Mouse (Mus musculus) intestine, embryonic 15.5 days (tissue): ENCODE measurements around the gene Slc16a14. TPM values are rescaled to one million over a fixed set of nuclear protein-coding genes. Genes with fewer than 3 reads are reported as not detected.

Experiments
- ATAC-seq: fragments of 200-750 bp; cut with Nextera tagmentation; 2 replicates; pipeline ENCODE4 v1.8.0; 2017; ENCODE audit warnings: moderate TSS enrichment, moderate library complexity
- H3K27ac ChIP-seq: fragments of 300-500 bp; sonication (generic); 2 replicates; pipeline ENCODE4 v1.5.1; 2015; ENCODE audit warnings: mild to moderate bottlenecking, inconsistent platforms
- H3K27me3 ChIP-seq: fragments of 300-500 bp; sonication (generic); replicated peaks from 2 replicates; pipeline ENCODE4 v1.6.1; 2015; ENCODE audit warnings: inconsistent platforms
- H3K36me3 ChIP-seq: fragments of 300-500 bp; sonication (generic); 2 replicates; pipeline ENCODE4 v1.6.1; 2015; ENCODE audit warnings: inconsistent platforms
- H3K4me1 ChIP-seq: fragments of 300-500 bp; sonication (generic); replicated peaks from 2 replicates; pipeline ENCODE4 v1.6.1; 2015; ENCODE audit warnings: inconsistent platforms
- H3K4me2 ChIP-seq: fragments of 300-500 bp; sonication (generic); replicated peaks from 2 replicates; pipeline ENCODE4 v1.6.1; 2015; ENCODE audit warnings: mild to moderate bottlenecking, inconsistent platforms
- H3K4me3 ChIP-seq: fragments of 300-500 bp; sonication (generic); replicated peaks from 2 replicates; pipeline ENCODE4 v1.5.1; 2015; ENCODE audit warnings: inconsistent platforms
- H3K9ac ChIP-seq: fragments of 300-500 bp; sonication (generic); 2 replicates; pipeline ENCODE4 v1.6.1; 2015; ENCODE audit warnings: inconsistent platforms
- H3K9me3 ChIP-seq: fragments of 300-500 bp; sonication (generic); 2 replicates; pipeline ENCODE4 v1.6.1; 2016; ENCODE audit warnings: inconsistent platforms
- WGBS: fragments of 180-500 bp; shearing (Covaris S2); methylation state at CpG from one replicate; pipeline ENCODE4 v1.1.7; 2015; 5-methylcytosine and 5-hydroxymethylcytosine counted together
- polyA plus RNA-seq: library from polyadenylated mRNA; unstranded; fragments of >200 nt; fragmentation: Nextera tagmentation; extraction: Ambion mirVana; gene quantifications from 2 replicates; pipeline ENCODE4 v1.2.1, GENCODE M21; 2015

Gene Slc16a14
- polyA plus RNA-seq, 1 experiment from 2014 or later = 0.23 TPM

- H3K4me2 ChIP-seq = no peak overlapping the region
- no peak overlapping the region for H3K27ac ChIP-seq
- 90% methylated on average over 6 of the region's 6 CpGs for WGBS
- H3K27me3 ChIP-seq = no peaks in the 10 kb centered on the region
- no peaks in the 10 kb centered on the region for H3K4me1 ChIP-seq
- H3K36me3 ChIP-seq = no peaks in the 10 kb centered on the region
- no peak overlapping the region for H3K4me3 ChIP-seq
- ATAC-seq = no peak
- H3K9ac ChIP-seq = no peak overlapping the region
- H3K9me3 ChIP-seq = no peaks in the 10 kb centered on the region
Observed at GRCm38 (mm10) chr1:84899156-84899555, 35.8 kb downstream of the Slc16a14 start.

- no peak overlapping the region for H3K9ac ChIP-seq
- no peaks in the 10 kb centered on the region for H3K27me3 ChIP-seq
- no peak overlapping the region for H3K4me2 ChIP-seq
- no peak for ATAC-seq
- no peaks in the 10 kb centered on the region for H3K36me3 ChIP-seq
- H3K4me3 ChIP-seq = no peak overlapping the region
- 89% methylated on average over 6 of the region's 6 CpGs for WGBS
- no peak overlapping the region for H3K27ac ChIP-seq
- H3K4me1 ChIP-seq = no peaks in the 10 kb centered on the region
- no peaks in the 10 kb centered on the region for H3K9me3 ChIP-seq
Observed at GRCm38 (mm10) chr1:84897364-84897763, 37.6 kb downstream of the Slc16a14 start.

GRCm38 (mm10) chr1:84891746-84892145 lies 43.2 kb downstream of the Slc16a14 start:
- no peaks in the 10 kb centered on the region for H3K27me3 ChIP-seq
- no peaks in the 10 kb centered on the region for H3K9me3 ChIP-seq
- H3K4me2 ChIP-seq = no peak overlapping the region
- no peaks in the 10 kb centered on the region for H3K36me3 ChIP-seq
- no peak overlapping the region for H3K27ac ChIP-seq
- no peak overlapping the region for H3K4me3 ChIP-seq
- no peak overlapping the region for H3K9ac ChIP-seq
- no peak for ATAC-seq
- WGBS = 89% methylated on average over 9 of the region's 9 CpGs
- no peaks in the 10 kb centered on the region for H3K4me1 ChIP-seq

GRCm38 (mm10) chr1:84890503-84890902 lies 44.4 kb downstream of the Slc16a14 start:
- Histone ChIP-seq H3K9ac (no peak overlapping the region), H3K27ac (no peak overlapping the region), H3K4me1 (no peaks in the 10 kb centered on the region), H3K36me3 (no peaks in the 10 kb centered on the region), H3K27me3 (no peaks in the 10 kb centered on the region), H3K4me3 (no peak overlapping the region), H3K4me2 (no peak overlapping the region), H3K9me3 (no peaks in the 10 kb centered on the region)
- WGBS = 66% methylated on average over 7 of the region's 7 CpGs
- ATAC-seq = no peak

GRCm38 (mm10) chr1:84890005-84890393 lies 44.9 kb downstream of the Slc16a14 start:
- WGBS = 48% methylated on average over 7 of the region's 7 CpGs
- no peak overlapping the region for H3K4me2 ChIP-seq
- no peak for ATAC-seq

GRCm38 (mm10) chr1:84889330-84890004 lies 45.5 kb downstream of the Slc16a14 start:
- H3K9me3 ChIP-seq = no peaks in the 10 kb centered on the region
- no peaks in the 10 kb centered on the region for H3K27me3 ChIP-seq
- no peaks in the 10 kb centered on the region for H3K4me1 ChIP-seq
- H3K9ac ChIP-seq = no peak overlapping the region
- no peak for ATAC-seq
- 62% methylated on average over 8 of the region's 8 CpGs for WGBS
- H3K4me2 ChIP-seq = no peak overlapping the region
- H3K4me3 ChIP-seq = no peak overlapping the region
- no peaks in the 10 kb centered on the region for H3K36me3 ChIP-seq
- no peak overlapping the region for H3K27ac ChIP-seq

More at GRCm38 (mm10) chr1:84890005-84890393, 44.9 kb downstream of the Slc16a14 start:
- Histone ChIP-seq H3K9ac (no peak overlapping the region), H3K36me3 (no peaks in the 10 kb centered on the region), H3K27me3 (no peaks in the 10 kb centered on the region), H3K4me1 (no peaks in the 10 kb centered on the region), H3K27ac (no peak overlapping the region), H3K9me3 (no peaks in the 10 kb centered on the region), H3K4me3 (no peak overlapping the region)

- no peak for ATAC-seq
- Histone ChIP-seq H3K4me2 (no peak overlapping the region), H3K9ac (no peak overlapping the region), H3K27ac (no peak overlapping the region), H3K36me3 (no peaks in the 10 kb centered on the region), H3K9me3 (no peaks in the 10 kb centered on the region), H3K4me3 (no peak overlapping the region), H3K4me1 (no peaks in the 10 kb centered on the region), H3K27me3 (no peaks in the 10 kb centered on the region)
- WGBS = 85% methylated on average over 6 of the region's 6 CpGs
Observed at GRCm38 (mm10) chr1:84885921-84886320, 49.0 kb downstream of the Slc16a14 start.

- Histone ChIP-seq H3K4me2 (no peak overlapping the region), H3K36me3 (no peaks in the 10 kb centered on the region), H3K4me1 (no peaks in the 10 kb centered on the region), H3K4me3 (no peak overlapping the region), H3K27me3 (no peaks in the 10 kb centered on the region), H3K9me3 (no peaks in the 10 kb centered on the region), H3K9ac (no peak overlapping the region), H3K27ac (no peak overlapping the region)
- no peak for ATAC-seq
- WGBS = 81% methylated on average over 3 of the region's 3 CpGs
Observed at GRCm38 (mm10) chr1:84885174-84885573, 49.8 kb downstream of the Slc16a14 start.

- Histone ChIP-seq H3K4me2 (no peak overlapping the region), H3K4me1 (no peaks in the 10 kb centered on the region), H3K9me3 (no peaks in the 10 kb centered on the region), H3K4me3 (no peak overlapping the region), H3K27ac (no peak overlapping the region), H3K27me3 (no peaks in the 10 kb centered on the region), H3K9ac (no peak overlapping the region), H3K36me3 (no peaks in the 10 kb centered on the region)
- no peak for ATAC-seq
- 73% methylated on average over 4 of the region's 4 CpGs for WGBS
Observed at GRCm38 (mm10) chr1:84883889-84884288, 51.0 kb downstream of the Slc16a14 start.

- H3K9me3 ChIP-seq = no peaks in the 10 kb centered on the region
- H3K4me1 ChIP-seq = no peaks in the 10 kb centered on the region
- H3K27me3 ChIP-seq = no peaks in the 10 kb centered on the region
- 92% methylated on average over 4 of the region's 4 CpGs for WGBS
- no peak overlapping the region for H3K4me2 ChIP-seq
- no peak overlapping the region for H3K27ac ChIP-seq
- H3K4me3 ChIP-seq = no peak overlapping the region
- no peak for ATAC-seq
- no peaks in the 10 kb centered on the region for H3K36me3 ChIP-seq
- H3K9ac ChIP-seq = no peak overlapping the region
Observed at GRCm38 (mm10) chr1:84882937-84883336, 52.0 kb downstream of the Slc16a14 start.

- Histone ChIP-seq H3K27ac (no peak overlapping the region), H3K9ac (no peak overlapping the region), H3K4me3 (no peak overlapping the region), H3K4me1 (no peaks in the 10 kb centered on the region), H3K4me2 (no peak overlapping the region), H3K9me3 (no peaks in the 10 kb centered on the region), H3K36me3 (no peaks in the 10 kb centered on the region), H3K27me3 (no peaks in the 10 kb centered on the region)
- WGBS = 76% methylated on average over 2 of the region's 2 CpGs
- ATAC-seq = no peak
Observed at GRCm38 (mm10) chr1:84882066-84882532, 52.8 kb downstream of the Slc16a14 start.

- no peaks in the 10 kb centered on the region for H3K9me3 ChIP-seq
- no peaks in the 10 kb centered on the region for H3K4me1 ChIP-seq
- 66% methylated on average over 11 of the region's 11 CpGs for WGBS
- no peak overlapping the region for H3K27ac ChIP-seq
- no peak overlapping the region for H3K9ac ChIP-seq
- ATAC-seq = 0 out of 2 replicates have a peak, but pooled peaks have one; percentile 44
- H3K36me3 ChIP-seq = no peaks in the 10 kb centered on the region
- no peaks in the 10 kb centered on the region for H3K27me3 ChIP-seq
- no peak overlapping the region for H3K4me3 ChIP-seq
- no peak overlapping the region for H3K4me2 ChIP-seq
Observed at GRCm38 (mm10) chr1:84881248-84882065, 53.5 kb downstream of the Slc16a14 start.
